9 mouse cellular contexts compared by ENCODE assay signal in the genomic region with DNA sequence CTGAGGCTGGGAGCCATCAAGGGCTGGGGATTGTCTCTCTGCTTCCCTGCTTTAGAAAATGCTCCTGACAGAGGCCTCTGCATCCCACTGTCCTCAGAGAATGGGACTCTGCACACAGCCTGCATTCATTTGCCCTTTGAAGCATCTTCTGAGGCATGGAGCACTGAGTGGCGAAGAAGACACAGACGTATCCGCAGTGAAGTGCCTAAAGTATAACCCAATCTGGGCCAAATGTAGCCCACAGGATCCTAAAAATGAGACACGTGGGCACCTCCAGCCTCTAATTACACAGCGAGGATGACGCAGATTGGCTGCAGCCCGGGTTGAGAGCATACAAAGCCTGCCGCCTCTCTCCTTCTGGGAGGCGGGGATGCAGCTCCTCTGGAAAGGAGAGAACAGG. TPM values are rescaled to one million over a fixed set of nuclear protein-coding genes. Genes with fewer than 3 reads are reported as not detected.
DNase-seq lines count a peak whose midpoint lies in the region; ATAC-seq and TF ChIP-seq lines count a peak whose summit lies in the region.
"Had no signal": no experiment of that assay in that cellular context is flagged by ENCODE, and none has a peak within 500 bp of the region (broad histone marks: within the 10 kb centered on the region; RNA-seq: fewer than 3 reads in every experiment).

No protein-coding gene starts in this region.

- no peak overlapping the region; the same call in 1 of the 2 replicates for H3K4me2 ChIP-seq in stomach, embryonic 16.5 days (ENCODE audit: low read depth, low read length)
- H3K4me2 ChIP-seq in stomach, postnatal 0 days (replicated peaks; ENCODE audit: low read depth) = no peak overlapping the region
- no peak overlapping the region for H3K4me2 ChIP-seq in forebrain, embryonic 13.5 days
- H3K4me2 ChIP-seq in kidney, embryonic 14.5 days (replicated peaks; ENCODE audit: low read depth, low read length) = no peak overlapping the region
- H3K4me2 ChIP-seq: lung, embryonic 15.5 days had no signal

- H3K27me3 ChIP-seq in stomach, embryonic 16.5 days (ENCODE audit: control insufficient read depth, insufficient read depth, low read length) = no peaks in the 10 kb centered on the region
- no peaks in the 10 kb centered on the region for H3K27me3 ChIP-seq in stomach, postnatal 0 days (ENCODE audit: control insufficient read depth, insufficient read depth, low read length)
- H3K27me3 ChIP-seq in forebrain, embryonic 13.5 days = no peaks in the 10 kb centered on the region
- H3K27me3 ChIP-seq in kidney, embryonic 14.5 days (ENCODE audit: control insufficient read depth, insufficient read depth, low read length) = no peaks in the 10 kb centered on the region
- H3K27me3 ChIP-seq: lung, embryonic 15.5 days had no signal

- no peak for TF ChIP-seq CTCF in stomach, postnatal 0 days (IDR thresholded peaks at IDR 0.05; ENCODE audit: low read depth)

- DNase-seq in stomach, postnatal 0 days (ENCODE audit: low spot score) = no peak
- DNase-seq in layer of hippocampus, postnatal 14 days (ENCODE audit: low spot score in 2 of 2) = peak; percentile 26 to 39
- DNase-seq in right cerebral cortex, postnatal 25 days = peak; percentile 73
- DNase-seq in ovary, postnatal 10 days (ENCODE audit: low spot score) = no peak

- 59% methylated on average over 9 of the region's 9 CpGs for WGBS in stomach, embryonic 16.5 days
- WGBS in stomach, postnatal 0 days = 58% methylated on average over 9 of the region's 9 CpGs
- WGBS in forebrain, embryonic 13.5 days = 36% methylated on average over 9 of the region's 9 CpGs
- 55% methylated on average over 9 of the region's 9 CpGs for WGBS in kidney, embryonic 14.5 days

- H3K4me3 ChIP-seq in stomach, embryonic 16.5 days (replicated peaks; ENCODE audit: low read length) = no peak overlapping the region
- no peak overlapping the region for H3K4me3 ChIP-seq in stomach, postnatal 0 days (ENCODE audit: low read depth, low read length)
- no peak overlapping the region for H3K4me3 ChIP-seq in forebrain, embryonic 13.5 days
- H3K4me3 ChIP-seq in kidney, embryonic 14.5 days (ENCODE audit: low read length) = no peak overlapping the region
- H3K4me3 ChIP-seq: lung, embryonic 15.5 days had no signal

- 0 out of 2 replicates have a peak overlapping the region, but pooled peaks have one; percentile 2 for H3K9ac ChIP-seq in stomach, embryonic 16.5 days (ENCODE audit: low read length)
- H3K9ac ChIP-seq in stomach, postnatal 0 days (ENCODE audit: low read length) = no peak overlapping the region
- 0 out of 2 replicates have a peak overlapping the region, but pooled peaks have one; percentile 26 for H3K9ac ChIP-seq in forebrain, embryonic 13.5 days
- no peak overlapping the region for H3K9ac ChIP-seq in kidney, embryonic 14.5 days (ENCODE audit: low read depth, low read length)
- H3K9ac ChIP-seq: lung, embryonic 15.5 days had no signal

- H3K9me3 ChIP-seq in stomach, embryonic 16.5 days (replicated peaks; ENCODE audit: control insufficient read depth, low read length) = no peaks in the 10 kb centered on the region
- no peaks in the 10 kb centered on the region for H3K9me3 ChIP-seq in stomach, postnatal 0 days (ENCODE audit: control insufficient read depth, low read length)
- H3K9me3 ChIP-seq in forebrain, embryonic 13.5 days (replicated peaks) = no peaks in the 10 kb centered on the region
- H3K9me3 ChIP-seq in kidney, embryonic 14.5 days (ENCODE audit: control insufficient read depth, low read length) = no peaks in the 10 kb centered on the region
- H3K9me3 ChIP-seq: lung, embryonic 15.5 days had no signal

- H3K27ac ChIP-seq in stomach, embryonic 16.5 days (ENCODE audit: low read length) = no peak overlapping the region
- no peak overlapping the region for H3K27ac ChIP-seq in stomach, postnatal 0 days (replicated peaks)
- H3K27ac ChIP-seq in forebrain, embryonic 13.5 days = no peak overlapping the region
- H3K27ac ChIP-seq in kidney, embryonic 14.5 days (ENCODE audit: low read depth, low read length) = no peak overlapping the region
- H3K27ac ChIP-seq: lung, embryonic 15.5 days had no signal

- H3K4me1 ChIP-seq in stomach, embryonic 16.5 days (ENCODE audit: control insufficient read depth, insufficient read depth, low read length) = peaks cover 8% of the 10 kb centered on the region
- H3K4me1 ChIP-seq in stomach, postnatal 0 days (replicated peaks; ENCODE audit: control insufficient read depth, insufficient read depth) = no peaks in the 10 kb centered on the region
- peaks cover 9% of the 10 kb centered on the region for H3K4me1 ChIP-seq in forebrain, embryonic 13.5 days
- H3K4me1 ChIP-seq in kidney, embryonic 14.5 days (ENCODE audit: control insufficient read depth, insufficient read depth, low read length) = no peaks in the 10 kb centered on the region; the same call in 1 of the 2 replicates

- ATAC-seq in stomach, embryonic 16.5 days (ENCODE audit: insufficient read depth, low FRiP score) = no peak
- no peak for ATAC-seq in stomach, postnatal 0 days (ENCODE audit: low FRiP score, low TSS enrichment)
- peak; percentile 55 for ATAC-seq in forebrain, embryonic 13.5 days
- ATAC-seq in kidney, embryonic 14.5 days (ENCODE audit: low FRiP score, low TSS enrichment) = no peak
- no peak for ATAC-seq in erythroblast, adult 5-6 weeks (replicated peaks; ENCODE audit: low FRiP score, poor library complexity, severe bottlenecking)

- no peaks in the 10 kb centered on the region for H3K36me3 ChIP-seq in stomach, embryonic 16.5 days (ENCODE audit: control insufficient read depth, insufficient read depth, low read length)
- no peaks in the 10 kb centered on the region for H3K36me3 ChIP-seq in stomach, postnatal 0 days (ENCODE audit: control insufficient read depth, insufficient read depth, low read length)
- no peaks in the 10 kb centered on the region for H3K36me3 ChIP-seq in forebrain, embryonic 13.5 days (ENCODE audit: poor library complexity, severe bottlenecking)
- no peaks in the 10 kb centered on the region for H3K36me3 ChIP-seq in kidney, embryonic 14.5 days (ENCODE audit: control insufficient read depth, insufficient read depth, low read length)
- H3K36me3 ChIP-seq: lung, embryonic 15.5 days had no signal

- TF ChIP-seq EP300 in stomach, postnatal 0 days (optimal IDR thresholded peaks at IDR 0.05) = no peak

RNA-seq across cellular contexts. Expression of a gene that starts 36.3 kb away (rescaled TPM):
- 48.2 and 49.9 TPM in 2 replicates for polyA plus RNA-seq in stomach, embryonic 16.5 days (2015; fragmentation: Nextera tagmentation; extraction: Ambion mirVana)
- polyA plus RNA-seq in stomach, postnatal 0 days (2015; fragmentation: Nextera tagmentation; extraction: Ambion mirVana) = 23.4 and 25.1 TPM in 2 replicates
- polyA plus RNA-seq in forebrain, embryonic 13.5 days (2015; fragmentation: Nextera tagmentation; extraction: Ambion mirVana) = 66.6 and 66.7 TPM in 2 replicates
- total RNA-seq in layer of hippocampus, postnatal 14 days (2021) = 100 to 1,000 TPM in 1 of 2 experiments, 10 to 100 TPM in 1; 93.6 to 101 TPM
- polyA plus RNA-seq in kidney, embryonic 14.5 days (2014; fragmentation: Nextera tagmentation; extraction: Ambion mirVana) = 42.2 and 59.3 TPM in 2 replicates
- total RNA-seq in erythroblast, adult 5-6 weeks (2015; ENCODE audit: low replicate concordance) = 11.5 and 15.7 TPM in 2 replicates
- 5.8 and 7.2 TPM in 2 replicates for total RNA-seq in erythroblast, adult 5-6 weeks (2017; ENCODE audit: low replicate concordance)

Comparison
In these comparisons a context has a peak if more than half of its experiments do, and no peak if none do; other contexts are left out.
1. H3K9ac ChIP-seq: peak in stomach, embryonic 16.5 days (single experiment) and forebrain, embryonic 13.5 days (single experiment); none in stomach, postnatal 0 days (single experiment) and kidney, embryonic 14.5 days (single experiment).
2. DNase-seq: peak in layer of hippocampus, postnatal 14 days (2 of 2) and right cerebral cortex, postnatal 25 days (single experiment); none in stomach, postnatal 0 days (single experiment) and ovary, postnatal 10 days (single experiment).